Mouse (Mus musculus) liver, postnatal 0 days (tissue): ENCODE data around the gene Tmem44. TPM values are rescaled to one million over a fixed set of nuclear protein-coding genes. Genes with fewer than 3 reads are reported as not detected.

Experiments
- ATAC-seq: fragments of 200-750 bp; cut with Nextera tagmentation; 2 replicates; pipeline ENCODE4 v1.8.0; 2017; ENCODE audit warnings: mild to moderate bottlenecking, moderate library complexity
- DNase-seq: peaks from one replicate; pipeline ENCODE4 v3.0.0-alpha.2; 2016
- H3K27ac ChIP-seq: fragments of 300-500 bp; sonication (generic); 2 replicates; pipeline ENCODE4 v1.5.1; 2014; ENCODE audit warnings: antibody characterized with exemption, moderate library complexity, mild to moderate bottlenecking, low read depth
- H3K27me3 ChIP-seq: fragments of 300-500 bp; sonication (generic); 2 replicates; pipeline ENCODE4 v1.6.1; 2014; ENCODE audit warnings: low read length, control low read depth, mixed read lengths; ENCODE audit not compliant: insufficient read depth
- H3K36me3 ChIP-seq: fragments of 300-500 bp; sonication (generic); replicated peaks from 2 replicates; pipeline ENCODE4 v1.6.1; 2014; ENCODE audit warnings: mild to moderate bottlenecking, control low read depth, low read length, moderate library complexity, mixed read lengths; ENCODE audit not compliant: insufficient read depth
- H3K4me1 ChIP-seq: fragments of 300-500 bp; sonication (generic); 2 replicates; pipeline ENCODE4 v1.6.1; 2014; ENCODE audit warnings: antibody characterized with exemption, mild to moderate bottlenecking, control low read depth; ENCODE audit not compliant: insufficient read depth
- H3K4me2 ChIP-seq: fragments of 300-500 bp; sonication (generic); 2 replicates; pipeline ENCODE4 v1.6.1; 2014; ENCODE audit warnings: low read depth, mild to moderate bottlenecking, low read length, moderate library complexity, mixed read lengths
- H3K4me3 ChIP-seq: fragments of 300-500 bp; sonication (generic); 2 replicates; pipeline ENCODE4 v1.5.1; 2014; ENCODE audit warnings: low read depth, low read length
- H3K9ac ChIP-seq: fragments of 300-500 bp; sonication (generic); replicated peaks from 2 replicates; pipeline ENCODE4 v1.6.1; 2014; ENCODE audit warnings: mild to moderate bottlenecking, moderate library complexity
- H3K9me3 ChIP-seq: fragments of 300-500 bp; sonication (generic); 2 replicates; pipeline ENCODE4 v1.6.1; 2016; ENCODE audit warnings: mild to moderate bottlenecking, control low read depth, low read length, mixed read lengths
- CTCF ChIP-seq: sonication (generic); IDR thresholded peaks from 2 replicates; pipeline ENCODE4 v1.5.1; 2016; ENCODE audit warnings: antibody characterized with exemption, low read depth
- EP300 ChIP-seq: IDR thresholded peaks from 2 replicates; pipeline ENCODE4 v1.6.1; 2016; ENCODE audit warnings: antibody characterized with exemption, low read depth, mild to moderate bottlenecking
- WGBS: fragments of 180-500 bp; shearing (Covaris S2); extraction: QIAGEN DNeasy Blood & Tissue Kit; methylation state at CpG from one replicate; pipeline ENCODE4 v1.1.7; 2014; ENCODE audit not compliant: insufficient replicate concordance; 5-methylcytosine and 5-hydroxymethylcytosine counted together
- polyA plus RNA-seq: library from polyadenylated mRNA; unstranded; fragments of >200 nt; fragmentation: Nextera tagmentation; extraction: Ambion mirVana; gene quantifications from 2 replicates; pipeline ENCODE4 v1.2.1, GENCODE M21; 2015

The Tmem44 gene
- polyA plus RNA-seq, 1 experiment from 2014 or later = 0.73 TPM

- Histone ChIP-seq H3K9ac (no peak overlapping the region), H3K4me2 (no peak overlapping the region), H3K4me1 (peaks cover 7% of the 10 kb centered on the region), H3K36me3 (no peaks in the 10 kb centered on the region), H3K9me3 (no peaks in the 10 kb centered on the region), H3K27ac (no peak overlapping the region), H3K4me3 (no peak overlapping the region), H3K27me3 (no peaks in the 10 kb centered on the region)
- TF ChIP-seq EP300 (no peak), CTCF (peak; percentile 41)
- DNase-seq (no peak), ATAC-seq (no peak)
- WGBS = 42% methylated on average over 3 of the region's 3 CpGs
Measured at GRCm38 (mm10) chr16:30591990-30592389, 41.3 kb upstream of the Tmem44 start.

- Histone ChIP-seq H3K4me2 (no peak overlapping the region), H3K9me3 (no peaks in the 10 kb centered on the region), H3K4me1 (no peaks in the 10 kb centered on the region; the same call in 1 of the 2 replicates), H3K27me3 (no peaks in the 10 kb centered on the region), H3K9ac (no peak overlapping the region), H3K4me3 (no peak overlapping the region), H3K36me3 (0 out of 2 replicates have a peak, but pooled peaks cover 2% of the 10 kb centered on the region), H3K27ac (no peak overlapping the region)
- TF ChIP-seq EP300 (no peak), CTCF (no peak; the same call in 1 of the 2 replicates)
- ATAC-seq (no peak), DNase-seq (no peak)
- WGBS = 46% methylated on average over 7 of the region's 7 CpGs
Measured at GRCm38 (mm10) chr16:30590264-30591209, 39.9 kb upstream of the Tmem44 start.

- 3% methylated on average over 35 of the region's 35 CpGs for WGBS
- peak; percentile 97 for ATAC-seq
- Histone ChIP-seq H3K27ac (peak within 1 kb of the TSS; percentile 78), H3K9ac (peak within 1 kb of the TSS; percentile 84), H3K36me3 (peaks cover 23% of the 10 kb centered on the region), H3K27me3 (no peaks in the 10 kb centered on the region), H3K4me3 (peak within 1 kb of the TSS; percentile 91), H3K4me1 (no peaks in the 10 kb centered on the region; the same call in 1 of the 2 replicates), H3K4me2 (peak within 1 kb of the TSS; percentile 89), H3K9me3 (no peaks in the 10 kb centered on the region)
- DNase-seq = peak; percentile 89
- TF ChIP-seq EP300 = peak; percentile 92
- peak; percentile 43 for TF ChIP-seq CTCF
Measured at GRCm38 (mm10) chr16:30587494-30588327, 37.1 kb upstream of the Tmem44 start, which contains the start of gene Lsg1. TSS of gene Lsg1 (minus strand) at chr16:30587592.

- Histone ChIP-seq H3K27me3 (no peaks in the 10 kb centered on the region), H3K4me3 (peak overlapping the region; percentile 91), H3K36me3 (peaks cover 30% of the 10 kb centered on the region), H3K9ac (peak overlapping the region; percentile 84), H3K9me3 (no peaks in the 10 kb centered on the region), H3K27ac (peak overlapping the region; percentile 78), H3K4me1 (no peaks in the 10 kb centered on the region; the same call in 1 of the 2 replicates), H3K4me2 (peak overlapping the region; percentile 89)
- WGBS = 1% methylated on average over 19 of the region's 19 CpGs
- TF ChIP-seq CTCF (no peak), EP300 (no peak)
- ATAC-seq = peak; percentile 28
- DNase-seq = no peak
Measured at GRCm38 (mm10) chr16:30586935-30587493, 36.4 kb upstream of the Tmem44 start.

GRCm38 (mm10) chr16:30580765-30581164, 30.1 kb upstream of the Tmem44 start:
- H3K36me3 ChIP-seq = peaks cover 82% of the 10 kb centered on the region

More at GRCm38 (mm10) chr16:30580765-30581164, 30.1 kb upstream of the Tmem44 start:
- TF ChIP-seq EP300 (no peak), CTCF (no peak)
- Histone ChIP-seq H3K9me3 (no peaks in the 10 kb centered on the region), H3K4me2 (no peak overlapping the region), H3K4me3 (no peak overlapping the region), H3K4me1 (no peaks in the 10 kb centered on the region), H3K27me3 (no peaks in the 10 kb centered on the region), H3K9ac (no peak overlapping the region), H3K27ac (no peak overlapping the region)
- no peak for ATAC-seq
- 88% methylated on average over 5 of the region's 5 CpGs for WGBS
- DNase-seq = no peak
